Mouse (Mus musculus) embryonic facial prominence, embryonic 11.5 days (tissue): ENCODE measurements at regions not wholly inside any gene's neighbourhood (a gene's known extent, or its start where the extent isn't known, plus 50 kb on each side); places are given as distances from the start of the nearest gene placed in this dataset.

Source experiments
- ATAC-seq: fragments of 200-750 bp; cut with Nextera tagmentation; replicated peaks from 2 replicates; pipeline ENCODE4 v1.8.0; 2017; ENCODE audit warnings: low read depth; ENCODE audit not compliant: insufficient number of reproducible peaks, low FRiP score, low TSS enrichment
- DNase-seq: peaks from one replicate; pipeline ENCODE4 v3.0.0-alpha.2; 2015; ENCODE audit warnings: low spot score
- H3K27ac ChIP-seq: fragments of 300-500 bp; sonication (generic); replicated peaks from 2 replicates; pipeline ENCODE4 v1.5.1; 2014; ENCODE audit warnings: mild to moderate bottlenecking, low read depth, low read length, control low read depth
- H3K27me3 ChIP-seq: fragments of 300-500 bp; sonication (generic); 2 replicates; pipeline ENCODE4 v1.6.1; 2014; ENCODE audit warnings: mild to moderate bottlenecking, low read length, moderate library complexity, mixed read lengths; ENCODE audit not compliant: control insufficient read depth, insufficient read depth
- H3K36me3 ChIP-seq: fragments of 300-500 bp; sonication (generic); replicated peaks from 2 replicates; pipeline ENCODE4 v1.6.1; 2014; ENCODE audit warnings: low read depth, mild to moderate bottlenecking, low read length, moderate library complexity, mixed read lengths; ENCODE audit not compliant: control insufficient read depth, insufficient read depth
- H3K4me1 ChIP-seq: fragments of 300-500 bp; sonication (generic); 2 replicates; pipeline ENCODE4 v1.6.1; 2014; ENCODE audit warnings: low read length, mixed read lengths; ENCODE audit not compliant: control insufficient read depth, insufficient read depth
- H3K4me2 ChIP-seq: fragments of 300-500 bp; sonication (generic); 2 replicates; pipeline ENCODE4 v1.6.1; 2014; ENCODE audit warnings: low read depth, mild to moderate bottlenecking, control low read depth, low read length, moderate library complexity
- H3K4me3 ChIP-seq: fragments of 300-500 bp; sonication (generic); 2 replicates; pipeline ENCODE4 v1.5.1; 2014; ENCODE audit warnings: low read depth, low read length, control low read depth
- H3K9ac ChIP-seq: fragments of 300-500 bp; sonication (generic); replicated peaks from 2 replicates; pipeline ENCODE4 v1.6.1; 2014; ENCODE audit warnings: mild to moderate bottlenecking, control low read depth, low read length
- H3K9me3 ChIP-seq: fragments of 300-500 bp; sonication (generic); replicated peaks from 2 replicates; pipeline ENCODE4 v1.6.1; 2016; ENCODE audit warnings: mild to moderate bottlenecking, low read length, inconsistent platforms, mixed read lengths; ENCODE audit not compliant: control insufficient read depth
- WGBS: fragments of 180-500 bp; shearing (Covaris S2); extraction: QIAGEN DNeasy Blood & Tissue Kit; methylation state at CpG from one replicate; pipeline ENCODE4 v1.1.7; 2014; 5-methylcytosine and 5-hydroxymethylcytosine counted together

DNA sequence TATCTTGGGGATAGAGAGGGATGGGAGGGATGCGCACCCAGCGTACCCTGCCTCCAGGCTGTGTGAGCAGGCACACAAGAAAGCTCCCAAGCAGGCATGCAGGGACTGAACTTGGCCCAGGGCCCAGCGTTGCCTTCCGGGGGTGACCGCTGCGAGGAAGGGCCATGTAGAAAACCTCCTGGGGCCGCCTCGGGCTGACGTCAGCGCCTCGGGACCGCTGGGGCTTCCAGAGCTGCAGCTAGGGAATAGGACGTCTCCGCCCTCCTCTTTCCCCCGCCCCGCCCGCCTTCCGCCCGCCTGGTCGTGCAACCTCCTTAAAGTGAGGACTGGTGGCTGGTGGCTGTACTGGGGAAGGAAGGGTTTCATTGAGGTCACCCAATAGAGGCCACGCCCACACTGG is 948.4 kb downstream of the 4930447A16Rik start:
- H3K27ac ChIP-seq, result no peak overlapping the region
- ATAC-seq (peak; percentile 41; the same call in 1 of the 2 replicates), DNase-seq (peak; percentile 63)
- H3K9ac ChIP-seq, result peak overlapping the region; percentile 47
- no peaks in the 10 kb centered on the region for H3K9me3 ChIP-seq
- H3K27me3 ChIP-seq, result no peaks in the 10 kb centered on the region
- peak overlapping the region; percentile 49 for H3K4me2 ChIP-seq
- 7% methylated on average over 20 of the region's 21 CpGs for WGBS
- H3K4me3 ChIP-seq, result no peak overlapping the region; the same call in 1 of the 2 replicates
- H3K4me1 ChIP-seq, result no peaks in the 10 kb centered on the region
- H3K36me3 ChIP-seq, result no peaks in the 10 kb centered on the region

- H3K4me3 ChIP-seq, result no peak overlapping the region
- no peaks in the 10 kb centered on the region for H3K27me3 ChIP-seq
- H3K4me1 ChIP-seq, result no peaks in the 10 kb centered on the region
- ATAC-seq, result no peak
- no peak for DNase-seq
- no peak overlapping the region for H3K9ac ChIP-seq
- H3K27ac ChIP-seq, result no peak overlapping the region
- WGBS, result 88% methylated on average over 6 of the region's 6 CpGs
- H3K4me2 ChIP-seq, result no peak overlapping the region
- no peaks in the 10 kb centered on the region for H3K36me3 ChIP-seq
- H3K9me3 ChIP-seq, result no peaks in the 10 kb centered on the region
Observed at GRCm38 (mm10) chr15:38374786-38375185, 949.4 kb downstream of the 4930447A16Rik start.

DNA sequence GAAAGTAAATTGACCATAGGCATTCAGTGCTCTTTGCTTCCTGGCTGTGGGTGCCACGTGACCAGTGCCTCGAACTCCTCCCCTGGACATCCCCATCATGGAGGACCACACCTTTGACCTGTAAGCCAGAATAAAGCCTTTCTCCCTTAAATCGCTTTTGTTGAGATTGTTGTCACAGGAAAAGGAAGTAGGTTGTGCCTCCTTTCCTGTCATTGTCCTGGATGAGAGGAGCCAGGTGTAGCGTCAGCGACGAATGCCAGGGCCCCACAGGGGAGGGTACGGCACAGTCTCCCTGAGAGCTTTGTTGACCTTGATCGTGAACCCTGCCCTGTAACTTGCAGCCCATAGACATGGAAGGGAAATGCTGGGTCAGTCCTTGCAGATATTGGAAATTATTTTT is 952.8 kb downstream of the 4930447A16Rik start:
- Histone ChIP-seq H3K27ac (no peak overlapping the region), H3K4me3 (no peak overlapping the region), H3K9me3 (no peaks in the 10 kb centered on the region), H3K4me2 (no peak overlapping the region), H3K27me3 (no peaks in the 10 kb centered on the region), H3K36me3 (no peaks in the 10 kb centered on the region), H3K4me1 (no peaks in the 10 kb centered on the region), H3K9ac (no peak overlapping the region)
- 83% methylated on average over 8 of the region's 8 CpGs for WGBS
- DNase-seq (no peak), ATAC-seq (no peak)

DNA sequence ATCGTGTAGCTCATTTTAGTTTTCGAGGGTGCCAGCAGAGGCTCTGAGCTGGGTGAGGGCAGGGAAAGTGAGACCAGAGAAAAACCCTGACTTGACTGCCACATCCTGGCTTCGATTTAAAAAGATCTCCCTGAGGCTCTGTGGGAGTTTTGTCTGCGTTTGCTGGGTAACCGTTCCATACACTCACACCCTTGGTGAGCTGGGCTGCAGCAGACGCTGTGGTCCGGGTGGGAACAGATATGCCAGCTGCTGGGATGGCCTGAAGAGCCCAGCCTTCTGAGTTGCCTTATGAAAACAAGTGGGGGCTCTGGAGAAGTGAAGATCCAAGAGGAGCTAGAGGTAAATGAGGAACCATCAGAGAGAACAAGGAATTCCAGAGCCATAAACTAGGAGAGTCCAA is 962.3 kb downstream of the 4930447A16Rik start:
- no peak for ATAC-seq

DNA sequence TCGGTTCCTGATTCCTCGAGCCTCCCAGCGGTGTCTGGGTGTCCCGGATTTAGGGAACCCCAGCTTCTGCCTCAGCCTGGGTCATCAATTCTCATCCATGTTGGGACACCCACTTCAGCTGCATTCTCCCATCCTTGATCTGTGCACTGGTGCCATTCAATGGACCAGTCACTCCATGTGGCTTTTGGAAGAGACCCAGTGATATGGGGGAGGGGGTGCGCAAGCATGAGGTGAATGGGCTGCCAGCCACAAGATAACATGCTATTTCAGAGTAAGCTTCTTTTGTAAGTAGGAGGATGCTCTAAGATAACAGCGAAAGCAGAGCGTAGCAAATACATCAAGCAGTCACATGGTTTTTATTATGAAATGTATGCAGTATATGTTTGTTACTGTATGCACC is 963.1 kb downstream of the 4930447A16Rik start:
- H3K27ac ChIP-seq, result no peak overlapping the region
- H3K4me2 ChIP-seq, result no peak overlapping the region
- ATAC-seq (no peak), DNase-seq (no peak)
- H3K9me3 ChIP-seq, result no peaks in the 10 kb centered on the region
- H3K4me3 ChIP-seq, result no peak overlapping the region
- no peaks in the 10 kb centered on the region for H3K36me3 ChIP-seq
- H3K27me3 ChIP-seq, result no peaks in the 10 kb centered on the region
- 89% methylated on average over 7 of the region's 7 CpGs for WGBS
- H3K4me1 ChIP-seq, result no peaks in the 10 kb centered on the region; the same call in 1 of the 2 replicates
- H3K9ac ChIP-seq, result no peak overlapping the region

More for the DNA sequence above, 962.3 kb downstream of the 4930447A16Rik start:
- Histone ChIP-seq H3K36me3 (no peaks in the 10 kb centered on the region), H3K27me3 (no peaks in the 10 kb centered on the region), H3K27ac (no peak overlapping the region), H3K9ac (no peak overlapping the region), H3K4me2 (no peak overlapping the region), H3K9me3 (no peaks in the 10 kb centered on the region), H3K4me1 (no peaks in the 10 kb centered on the region; the same call in 1 of the 2 replicates), H3K4me3 (no peak overlapping the region)
- DNase-seq, result no peak
- 71% methylated on average over 7 of the region's 7 CpGs for WGBS

DNA sequence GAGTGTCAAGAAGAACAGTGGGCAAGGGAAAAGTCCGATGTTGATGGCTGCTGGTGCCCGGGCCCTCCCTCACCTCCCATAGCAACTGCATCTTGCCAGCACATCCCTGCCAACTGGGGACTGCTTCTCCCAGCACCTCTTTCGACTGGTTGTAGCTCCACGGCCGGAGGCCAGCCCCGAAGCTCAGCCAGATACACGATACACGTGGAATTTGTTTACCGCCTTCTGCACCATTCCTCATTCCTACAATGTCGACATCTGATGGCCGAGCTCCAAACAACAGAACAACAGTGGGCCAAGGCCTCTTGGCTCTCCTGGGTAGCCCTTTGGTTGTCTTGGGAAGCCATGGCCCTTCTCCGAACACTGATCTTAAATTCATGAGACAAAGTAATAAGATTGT is 965.1 kb downstream of the 4930447A16Rik start:
- no peaks in the 10 kb centered on the region for H3K27me3 ChIP-seq
- WGBS, result 90% methylated on average over 12 of the region's 12 CpGs
- H3K9ac ChIP-seq, result no peak overlapping the region
- no peak for DNase-seq
- H3K9me3 ChIP-seq, result no peaks in the 10 kb centered on the region
- H3K36me3 ChIP-seq, result no peaks in the 10 kb centered on the region
- no peaks in the 10 kb centered on the region for H3K4me1 ChIP-seq
- no peak for ATAC-seq
- H3K27ac ChIP-seq, result no peak overlapping the region
- H3K4me3 ChIP-seq, result no peak overlapping the region
- H3K4me2 ChIP-seq, result no peak overlapping the region

DNA sequence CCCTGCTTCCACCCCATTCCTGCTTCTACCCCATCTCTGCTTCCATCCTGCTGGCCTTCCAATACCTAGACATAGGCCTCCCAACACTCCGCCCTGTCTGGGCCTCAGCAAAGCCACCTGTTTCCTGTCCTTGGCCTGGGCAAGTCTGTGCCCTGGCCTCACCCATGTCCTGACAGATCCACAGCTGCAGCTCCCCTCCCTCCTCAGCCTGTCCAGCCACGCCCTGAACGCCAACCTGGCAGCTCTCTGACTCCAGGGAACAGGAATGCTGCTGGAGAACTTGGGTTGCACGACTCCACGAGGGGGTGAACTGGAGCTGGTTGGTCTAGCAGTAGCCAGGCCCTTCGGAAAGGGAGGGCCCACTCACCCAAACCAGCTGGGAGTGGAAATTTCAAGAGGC is 966.1 kb downstream of the 4930447A16Rik start:
- Histone ChIP-seq H3K4me3 (no peak overlapping the region), H3K9ac (no peak overlapping the region), H3K4me2 (no peak overlapping the region), H3K27me3 (no peaks in the 10 kb centered on the region), H3K4me1 (no peaks in the 10 kb centered on the region), H3K27ac (no peak overlapping the region), H3K36me3 (no peaks in the 10 kb centered on the region), H3K9me3 (no peaks in the 10 kb centered on the region)
- DNase-seq (no peak), ATAC-seq (peak; percentile 67; the same call in 1 of the 2 replicates)
- WGBS, result 67% methylated on average over 6 of the region's 6 CpGs

GRCm38 (mm10) chr15:38391860-38392259 is 966.5 kb downstream of the 4930447A16Rik start:
- WGBS, result 31% methylated on average over 4 of the region's 4 CpGs
- Histone ChIP-seq H3K4me1 (no peaks in the 10 kb centered on the region), H3K4me2 (no peak overlapping the region), H3K4me3 (no peak overlapping the region), H3K27ac (no peak overlapping the region), H3K9ac (no peak overlapping the region), H3K9me3 (no peaks in the 10 kb centered on the region), H3K36me3 (no peaks in the 10 kb centered on the region), H3K27me3 (no peaks in the 10 kb centered on the region)
- DNase-seq (no peak), ATAC-seq (no peak)
